Mouse (Mus musculus): Measurements from ENCODE around the gene 2810006K23Rik. TPM values are rescaled to one million over a fixed set of nuclear protein-coding genes. Genes with fewer than 3 reads are reported as not detected.
A peak's percentile ranks its signal among the peaks of the same experiment; 100 is the strongest.
"Not testable (repeated sequence)": the region's sequence is repeated elsewhere in the genome, so short reads cannot be mapped to it uniquely, and the experiment has no call there.

2810006K23Rik gene
- 9.1 and 10.6 TPM in 2 replicates for polyA plus RNA-seq (2014; fragmentation: Nextera tagmentation; extraction: Ambion mirVana)

DNA sequence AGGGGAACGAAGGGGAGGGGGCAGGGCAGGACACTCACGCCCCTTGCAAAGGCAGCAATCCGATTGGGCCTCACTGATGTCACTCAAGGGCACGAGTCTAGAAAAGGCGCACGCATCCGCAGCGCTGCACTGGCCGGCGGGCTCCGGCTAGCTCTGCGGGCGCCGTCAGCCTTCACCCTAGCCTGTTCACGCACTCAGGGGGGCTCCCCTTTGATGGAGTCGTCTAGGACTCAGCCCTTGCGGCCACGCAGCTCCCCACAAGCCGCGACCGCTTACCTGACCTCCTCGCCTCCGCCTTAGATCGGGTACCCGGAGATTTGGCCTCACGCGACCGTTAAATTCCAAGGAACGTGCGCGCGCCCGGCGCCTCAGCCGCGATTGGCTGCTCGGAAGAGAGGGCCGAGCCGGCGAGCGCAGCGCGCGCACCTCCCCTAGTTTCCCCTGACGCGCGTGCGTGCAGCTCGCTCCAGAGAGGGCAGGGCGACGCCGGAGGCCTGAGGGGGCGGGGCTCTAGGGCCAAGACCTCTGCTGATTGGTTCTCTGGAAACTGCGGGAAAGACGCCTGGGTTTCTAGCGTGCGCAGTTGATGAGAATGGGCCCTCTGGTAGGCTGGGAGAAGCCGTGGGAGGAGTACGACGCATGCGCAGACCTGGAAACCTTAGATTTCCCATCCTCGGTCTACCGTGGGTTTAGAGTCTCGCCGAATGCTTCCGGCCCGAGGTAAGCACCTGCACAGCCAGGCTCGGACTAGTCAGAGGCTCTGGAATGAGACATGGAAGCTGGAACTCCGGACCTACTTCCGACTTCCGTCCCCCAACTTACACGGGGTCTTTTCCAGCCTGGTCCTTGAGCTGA, at the start of gene 2810006K23Rik, which contains the start of gene Mphosph9:
2810006K23Rik (plus strand) TSS at position 580 of the 855 bp plus-strand sequence.
Mphosph9 (minus strand) TSS at position 463 of the 855 bp plus-strand sequence.
- Histone ChIP-seq H3K9me3 (ENCODE audit: control insufficient read depth, low read length) (no peaks in the 10 kb centered on the region), H3K4me3 (replicated peaks; ENCODE audit: low read depth, low read length) (peak within 1 kb of the TSS; percentile 57), H3K27ac (replicated peaks; ENCODE audit: low read depth, low read length) (peak within 1 kb of the TSS; percentile 96), H3K9ac (replicated peaks; ENCODE audit: low read length) (peak within 1 kb of the TSS; percentile 73), H3K4me1 (ENCODE audit: control insufficient read depth, insufficient read depth, low read length) (peaks cover 15% of the 10 kb centered on the region), H3K27me3 (ENCODE audit: control insufficient read depth, insufficient read depth, low read length) (no peaks in the 10 kb centered on the region), H3K4me2 (ENCODE audit: low read length) (peak within 1 kb of the TSS; percentile 92), H3K36me3 (ENCODE audit: control insufficient read depth, insufficient read depth, low read length) (0 out of 2 replicates have a peak, but pooled peaks cover 16% of the 10 kb centered on the region)
- under 1% methylated on average over 72 of the region's 72 CpGs for WGBS
- ATAC-seq (ENCODE audit: low FRiP score, low TSS enrichment) (peak; percentile 98), DNase-seq (peak; percentile 100)

DNA sequence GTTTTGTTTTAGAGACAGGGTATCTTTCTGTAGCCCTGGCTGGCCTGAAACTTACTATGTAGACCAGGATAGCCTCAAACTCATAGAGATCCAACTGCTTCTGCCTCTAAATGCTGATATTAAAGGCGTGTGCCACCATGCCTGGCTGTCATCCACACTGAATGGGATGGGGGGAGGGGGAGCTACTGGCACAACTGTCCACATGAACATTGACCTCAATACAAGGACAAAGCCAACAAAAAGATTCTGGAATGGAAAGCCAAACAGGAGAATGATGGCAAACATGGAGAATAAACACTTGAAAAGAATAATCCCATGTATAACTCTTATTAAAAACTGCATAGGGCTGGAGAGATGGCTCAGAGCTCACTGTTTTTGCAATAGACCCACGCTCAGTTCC, 45.0 kb upstream of the 2810006K23Rik start:
- Histone ChIP-seq H3K4me3 (replicated peaks; ENCODE audit: low read depth, low read length) (no peak overlapping the region), H3K4me2 (ENCODE audit: low read length) (no peak overlapping the region), H3K27me3 (ENCODE audit: control insufficient read depth, insufficient read depth, low read length) (no peaks in the 10 kb centered on the region), H3K36me3 (ENCODE audit: control insufficient read depth, insufficient read depth, low read length) (peaks cover 66% of the 10 kb centered on the region), H3K4me1 (ENCODE audit: control insufficient read depth, insufficient read depth, low read length) (no peaks in the 10 kb centered on the region), H3K27ac (replicated peaks; ENCODE audit: low read depth, low read length) (no peak overlapping the region), H3K9ac (replicated peaks; ENCODE audit: low read length) (no peak overlapping the region), H3K9me3 (ENCODE audit: control insufficient read depth, low read length) (0 out of 2 replicates have a peak, but pooled peaks cover under 1% of the 10 kb centered on the region)
- WGBS = 93% methylated on average over 2 of the region's 2 CpGs
- no peak for DNase-seq
- ATAC-seq (ENCODE audit: low FRiP score, low TSS enrichment) = no peak

DNA sequence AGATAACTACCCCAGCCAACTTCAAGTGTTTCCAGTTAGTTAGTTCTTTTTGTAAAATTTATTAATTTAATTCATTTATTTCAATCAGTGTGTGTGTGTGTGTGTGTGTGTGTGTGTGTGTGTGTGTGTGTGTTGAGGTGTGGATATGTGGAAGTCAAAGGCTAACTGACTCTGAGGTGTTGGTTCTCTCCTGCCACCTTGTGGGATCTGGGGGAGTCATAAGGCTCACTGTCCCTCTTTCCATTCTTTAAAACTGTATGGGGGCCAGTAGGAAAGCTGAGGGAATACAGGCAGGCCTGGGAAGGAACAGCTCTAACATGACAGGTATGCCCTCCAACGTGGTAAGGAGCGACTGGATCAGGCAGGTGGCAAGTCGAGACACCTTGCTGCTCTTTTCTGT, 43.6 kb upstream of the 2810006K23Rik start:
- no peaks in the 10 kb centered on the region for H3K27me3 ChIP-seq (ENCODE audit: control insufficient read depth, insufficient read depth, low read length)
- 71% methylated on average over 3 of the region's 3 CpGs for WGBS
- DNase-seq = peak; percentile 44
- H3K4me1 ChIP-seq (ENCODE audit: control insufficient read depth, insufficient read depth, low read length) = no peaks in the 10 kb centered on the region
- no peak overlapping the region for H3K27ac ChIP-seq (replicated peaks; ENCODE audit: low read depth, low read length)
- no peak overlapping the region for H3K4me3 ChIP-seq (replicated peaks; ENCODE audit: low read depth, low read length)
- H3K4me2 ChIP-seq (ENCODE audit: low read length) = no peak overlapping the region
- H3K9me3 ChIP-seq (ENCODE audit: control insufficient read depth, low read length) = 0 out of 2 replicates have a peak, but pooled peaks cover 2% of the 10 kb centered on the region
- no peak for ATAC-seq (ENCODE audit: low FRiP score, low TSS enrichment)
- H3K9ac ChIP-seq (replicated peaks; ENCODE audit: low read length) = no peak overlapping the region
- H3K36me3 ChIP-seq (ENCODE audit: control insufficient read depth, insufficient read depth, low read length) = peaks cover 68% of the 10 kb centered on the region

DNA sequence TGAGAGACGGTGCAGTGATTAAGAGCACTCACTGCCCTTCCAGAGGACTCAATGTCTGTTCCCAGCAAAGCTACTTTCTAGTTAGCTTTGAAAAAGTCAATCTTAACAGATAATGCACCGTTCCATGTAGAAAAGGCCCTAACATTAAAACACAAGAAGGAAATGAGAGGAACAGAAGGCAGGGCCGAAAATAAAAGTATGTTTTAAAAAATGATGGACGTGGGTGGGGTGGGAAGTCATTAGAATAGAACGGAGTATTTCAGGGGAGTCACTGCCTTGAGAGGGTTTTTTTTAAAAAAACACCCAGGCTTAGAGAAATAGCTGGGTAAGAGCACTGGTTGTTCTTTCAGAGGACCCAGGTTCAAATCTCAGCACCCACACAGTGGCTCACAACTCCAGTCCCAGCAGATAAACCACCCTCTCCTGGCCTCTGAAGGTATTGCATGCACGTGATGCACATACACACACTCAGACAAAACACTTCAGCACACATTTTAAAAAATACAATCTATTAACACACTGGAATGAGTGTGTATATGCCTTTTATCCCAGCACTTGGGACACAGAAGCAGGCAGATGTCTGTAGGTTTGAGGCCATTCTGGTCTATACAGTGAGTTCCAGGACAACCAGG, 40.2 kb upstream of the 2810006K23Rik start:
- Histone ChIP-seq H3K4me1 (ENCODE audit: control insufficient read depth, insufficient read depth, low read length) (no peaks in the 10 kb centered on the region), H3K4me3 (replicated peaks; ENCODE audit: low read depth, low read length) (no peak overlapping the region), H3K9me3 (ENCODE audit: control insufficient read depth, low read length) (0 out of 2 replicates have a peak, but pooled peaks cover 2% of the 10 kb centered on the region), H3K9ac (replicated peaks; ENCODE audit: low read length) (no peak overlapping the region), H3K27me3 (ENCODE audit: control insufficient read depth, insufficient read depth, low read length) (no peaks in the 10 kb centered on the region), H3K4me2 (ENCODE audit: low read length) (no peak overlapping the region), H3K27ac (replicated peaks; ENCODE audit: low read depth, low read length) (no peak overlapping the region), H3K36me3 (ENCODE audit: control insufficient read depth, insufficient read depth, low read length) (peaks cover 81% of the 10 kb centered on the region)
- ATAC-seq (ENCODE audit: low FRiP score, low TSS enrichment) = no peak
- 97% methylated on average over 6 of the region's 6 CpGs for WGBS
- DNase-seq = no peak

GRCm38 (mm10) chr5:124290216-124290615, 37.7 kb upstream of the 2810006K23Rik start:
- H3K36me3 ChIP-seq (ENCODE audit: control insufficient read depth, insufficient read depth, low read length) = peaks cover 83% of the 10 kb centered on the region
- H3K27me3 ChIP-seq (ENCODE audit: control insufficient read depth, insufficient read depth, low read length) = no peaks in the 10 kb centered on the region
- H3K4me3 ChIP-seq (replicated peaks; ENCODE audit: low read depth, low read length) = no peak overlapping the region
- H3K4me1 ChIP-seq (ENCODE audit: control insufficient read depth, insufficient read depth, low read length) = no peaks in the 10 kb centered on the region
- H3K9ac ChIP-seq (replicated peaks; ENCODE audit: low read length) = no peak overlapping the region
- WGBS = 95% methylated on average over 4 of the region's 4 CpGs
- DNase-seq (no peak), ATAC-seq (ENCODE audit: low FRiP score, low TSS enrichment) (no peak)
- no peak overlapping the region for H3K27ac ChIP-seq (replicated peaks; ENCODE audit: low read depth, low read length)
- H3K9me3 ChIP-seq (ENCODE audit: control insufficient read depth, low read length) = 0 out of 2 replicates have a peak, but pooled peaks cover 2% of the 10 kb centered on the region
- no peak overlapping the region for H3K4me2 ChIP-seq (ENCODE audit: low read length)

DNA sequence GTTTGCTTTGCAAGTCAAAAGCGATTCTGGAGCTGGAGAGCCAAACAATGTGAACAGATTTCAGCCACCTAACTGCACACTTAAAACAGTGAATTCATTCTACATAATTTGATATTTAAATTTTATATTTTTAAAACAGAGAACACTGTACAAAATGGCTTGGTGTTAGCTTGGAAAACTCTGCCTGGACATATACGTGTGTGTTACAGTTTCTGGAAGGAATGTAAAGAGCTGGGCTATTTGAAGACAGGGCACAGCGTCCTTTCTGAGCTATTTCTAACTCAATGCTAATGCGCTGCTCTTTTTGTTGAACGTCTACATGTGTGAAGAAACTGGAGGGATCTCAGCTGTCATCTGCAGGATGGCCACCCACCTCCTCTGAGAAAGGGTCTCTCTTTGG, 33.9 kb upstream of the 2810006K23Rik start:
- H3K27ac ChIP-seq (replicated peaks; ENCODE audit: low read depth, low read length) = no peak overlapping the region
- 88% methylated on average over 5 of the region's 5 CpGs for WGBS
- no peak overlapping the region for H3K4me2 ChIP-seq (ENCODE audit: low read length)
- H3K36me3 ChIP-seq (ENCODE audit: control insufficient read depth, insufficient read depth, low read length) = peaks cover 82% of the 10 kb centered on the region
- no peak overlapping the region for H3K4me3 ChIP-seq (replicated peaks; ENCODE audit: low read depth, low read length)
- DNase-seq = no peak
- H3K9ac ChIP-seq (replicated peaks; ENCODE audit: low read length) = no peak overlapping the region
- H3K27me3 ChIP-seq (ENCODE audit: control insufficient read depth, insufficient read depth, low read length) = no peaks in the 10 kb centered on the region
- H3K9me3 ChIP-seq (ENCODE audit: control insufficient read depth, low read length) = no peaks in the 10 kb centered on the region
- ATAC-seq (ENCODE audit: low FRiP score, low TSS enrichment) = no peak
- no peaks in the 10 kb centered on the region for H3K4me1 ChIP-seq (ENCODE audit: control insufficient read depth, insufficient read depth, low read length)

DNA sequence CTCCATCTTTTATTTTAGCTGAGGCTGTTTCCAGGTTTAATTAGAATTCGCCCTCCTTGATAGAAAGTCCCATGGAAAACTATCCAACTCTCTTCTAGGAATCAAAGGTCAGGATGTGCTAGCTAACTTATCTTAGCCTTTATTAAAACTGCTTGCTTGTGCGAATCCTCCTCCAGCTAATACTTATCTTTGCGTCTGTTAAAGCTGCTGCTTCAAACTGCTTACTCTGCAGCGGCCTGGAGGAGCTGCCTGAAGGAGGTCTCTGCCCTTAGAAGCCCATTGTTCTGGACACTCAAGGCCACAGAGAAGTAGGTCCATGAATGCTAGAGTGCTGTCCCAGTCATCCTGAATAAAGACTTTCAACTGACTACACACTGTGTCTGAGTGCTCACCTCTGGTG, 31.4 kb upstream of the 2810006K23Rik start:
- H3K27me3 ChIP-seq (ENCODE audit: control insufficient read depth, insufficient read depth, low read length) = no peaks in the 10 kb centered on the region
- no peak overlapping the region for H3K27ac ChIP-seq (replicated peaks; ENCODE audit: low read depth, low read length)
- H3K4me2 ChIP-seq (ENCODE audit: low read length) = no peak overlapping the region
- WGBS = 95% methylated on average over 4 of the region's 4 CpGs
- H3K4me3 ChIP-seq (replicated peaks; ENCODE audit: low read depth, low read length) = no peak overlapping the region
- no peak for DNase-seq
- H3K4me1 ChIP-seq (ENCODE audit: control insufficient read depth, insufficient read depth, low read length) = no peaks in the 10 kb centered on the region
- no peak overlapping the region for H3K9ac ChIP-seq (replicated peaks; ENCODE audit: low read length)
- no peaks in the 10 kb centered on the region for H3K9me3 ChIP-seq (ENCODE audit: control insufficient read depth, low read length)
- peaks cover 69% of the 10 kb centered on the region for H3K36me3 ChIP-seq (ENCODE audit: control insufficient read depth, insufficient read depth, low read length)
- ATAC-seq (ENCODE audit: low FRiP score, low TSS enrichment) = no peak

GRCm38 (mm10) chr5:124299307-124299706, 28.6 kb upstream of the 2810006K23Rik start:
- not testable (repeated sequence) for H3K9ac ChIP-seq (replicated peaks; ENCODE audit: low read length); H3K9me3 ChIP-seq (ENCODE audit: control insufficient read depth, low read length); H3K4me3 ChIP-seq (replicated peaks; ENCODE audit: low read depth, low read length); H3K4me2 ChIP-seq (ENCODE audit: low read length); ATAC-seq (ENCODE audit: low FRiP score, low TSS enrichment); H3K27me3 ChIP-seq (ENCODE audit: control insufficient read depth, insufficient read depth, low read length); H3K4me1 ChIP-seq (ENCODE audit: control insufficient read depth, insufficient read depth, low read length); H3K27ac ChIP-seq (replicated peaks; ENCODE audit: low read depth, low read length)
- H3K36me3 ChIP-seq (ENCODE audit: control insufficient read depth, insufficient read depth, low read length) = peaks cover 66% of the 10 kb centered on the region
- 67% methylated on average over 3 of the region's 4 CpGs for WGBS
- peak; percentile 68 for DNase-seq
